Mouse (Mus musculus): ENCODE data around the gene Anxa6.
"Not testable (repeated sequence)": the region's sequence is repeated elsewhere in the genome, so short reads cannot be mapped to it uniquely, and the experiment has no call there.

The Anxa6 gene

DNA sequence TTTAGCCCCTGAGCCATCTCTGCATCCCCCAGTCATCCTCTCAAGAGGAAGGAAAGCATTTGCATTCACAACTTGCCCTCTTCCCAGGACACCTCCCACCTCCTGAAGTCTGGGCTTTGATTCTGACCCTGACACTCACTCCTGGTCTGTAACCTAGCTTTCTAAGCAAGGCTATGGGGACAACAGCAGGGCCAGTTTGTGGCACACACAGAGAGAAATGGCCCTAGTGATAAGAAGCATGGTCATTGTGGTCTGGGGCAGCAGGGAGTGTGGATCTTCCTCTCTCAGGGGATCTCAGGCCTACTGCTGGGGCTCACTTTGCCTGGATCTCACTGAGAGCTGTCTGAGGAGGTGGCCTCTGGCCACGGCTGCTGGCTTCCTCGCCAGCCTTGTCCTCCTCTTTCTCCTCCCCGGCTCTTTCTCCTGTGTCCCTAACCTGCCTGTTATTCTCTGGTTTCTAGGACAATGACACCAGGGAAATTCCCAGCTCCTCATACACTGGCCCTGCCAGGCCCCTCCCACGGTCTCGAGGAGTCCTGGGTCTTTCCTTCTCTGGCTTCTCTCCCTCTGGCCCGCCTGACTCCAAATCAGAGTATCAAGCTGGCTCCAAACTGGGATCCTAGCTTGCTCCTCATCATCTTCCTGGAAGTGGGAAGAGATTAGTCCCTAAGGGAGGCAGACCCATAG is 71.9 kb downstream of the Anxa6 start:
- no peak for DNase-seq (ENCODE audit: low spot score in 2 of 2)

DNA sequence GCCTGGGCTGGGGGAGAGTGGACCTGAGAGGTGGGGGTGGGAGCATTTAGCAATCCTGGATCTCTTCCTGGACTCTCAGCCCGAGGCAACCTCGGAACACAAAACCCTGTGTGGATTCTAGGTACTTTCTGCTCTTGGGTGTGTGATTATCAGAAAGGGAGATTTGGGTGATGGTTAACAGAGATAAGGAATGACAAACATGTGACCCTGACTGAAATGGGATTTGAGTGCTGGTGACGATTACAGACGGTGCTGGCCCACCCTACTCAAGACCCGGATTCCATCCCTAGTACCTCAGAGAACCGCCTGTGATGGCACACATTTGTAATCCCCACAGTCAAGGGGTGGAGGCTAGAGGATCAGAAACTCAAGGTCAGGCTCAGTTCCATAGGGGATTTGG is 73.0 kb downstream of the Anxa6 start:
- DNase-seq (ENCODE audit: low spot score in 2 of 2): no peak

- no peak for DNase-seq (ENCODE audit: low spot score in 2 of 2)
These were observed 74.6 kb downstream of the Anxa6 start for GRCm38 (mm10) chr11:54958571-54959073.

DNA sequence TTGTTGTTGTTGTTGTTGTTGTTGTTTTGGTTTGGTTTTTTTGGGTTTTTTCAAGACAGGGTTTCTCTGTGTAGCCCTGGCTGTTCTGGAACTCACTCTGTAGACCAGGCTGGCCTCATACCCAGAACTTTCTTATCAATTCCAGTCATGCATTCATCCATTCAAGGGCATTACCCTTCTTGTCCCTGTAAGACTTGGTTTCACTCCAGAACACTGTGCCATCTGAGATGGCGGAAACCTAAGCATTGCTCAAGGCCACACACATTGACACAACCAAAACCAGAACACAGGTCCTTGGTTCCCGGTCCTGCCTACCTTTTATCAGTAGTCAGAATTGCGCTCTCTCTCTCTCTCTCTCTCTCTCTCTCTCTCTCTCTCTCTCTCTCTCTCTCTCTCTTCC is 75.5 kb downstream of the Anxa6 start:
- not testable (repeated sequence) for DNase-seq (ENCODE audit: low spot score in 2 of 2)

- DNase-seq (ENCODE audit: low spot score in 2 of 2): no peak
These were observed 76.3 kb downstream of the Anxa6 start for GRCm38 (mm10) chr11:54956912-54957311.

DNA sequence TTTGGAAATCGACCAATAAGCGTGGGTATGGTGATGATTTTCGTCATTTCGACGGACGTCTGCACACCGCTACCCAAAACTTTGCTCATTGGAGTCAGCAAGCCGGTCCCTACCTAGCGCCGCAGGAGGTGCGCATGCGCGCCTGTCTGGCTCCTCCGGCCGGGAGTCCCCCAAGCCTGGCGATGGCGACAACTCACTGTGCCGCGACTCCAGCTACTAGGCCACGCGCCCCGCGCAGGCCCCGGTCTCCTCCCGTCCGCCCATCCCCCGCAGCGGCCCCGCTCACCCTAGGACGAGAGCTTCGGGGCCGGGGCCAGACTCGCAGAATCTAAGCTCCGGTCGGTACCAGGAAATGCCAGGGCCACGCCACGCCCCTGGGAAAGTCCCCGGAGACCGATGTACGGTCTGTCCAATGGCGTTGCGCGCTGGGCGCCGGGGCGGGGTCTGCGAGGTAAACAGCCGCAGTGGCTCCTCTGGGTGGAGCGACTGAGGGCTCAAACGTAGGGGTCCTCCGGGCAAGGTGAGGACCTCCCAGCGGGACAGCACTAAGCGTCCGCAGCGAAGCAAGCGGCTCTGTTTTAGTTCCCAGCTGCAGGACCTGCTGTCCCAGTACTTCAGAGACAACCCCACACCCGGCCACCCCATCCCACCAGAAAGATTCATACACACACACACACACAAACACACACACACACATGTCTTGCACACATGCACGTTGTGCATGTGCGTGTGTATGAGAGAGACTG is 77.3 kb downstream of the Anxa6 start:
- DNase-seq (ENCODE audit: low spot score in 2 of 2): peak; percentile 99

DNA sequence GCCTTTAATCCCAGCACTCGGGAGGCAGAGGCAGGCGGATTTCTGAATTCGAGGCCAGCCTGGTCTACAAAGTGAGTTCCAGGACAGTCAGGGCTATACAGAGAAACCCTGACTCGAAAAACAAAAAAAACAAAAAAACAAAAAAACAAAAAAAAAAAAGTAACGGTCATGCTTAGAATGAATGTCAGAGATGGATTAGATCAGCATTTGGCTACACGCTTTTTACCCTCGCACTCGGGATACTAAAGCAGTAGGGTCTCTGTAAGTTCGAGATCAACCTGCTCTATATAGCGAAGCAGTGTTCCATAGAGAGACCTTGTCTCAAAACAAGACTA is 77.9 kb downstream of the Anxa6 start:
- DNase-seq (ENCODE audit: low spot score in 2 of 2): not testable (repeated sequence)

- no peak for DNase-seq (ENCODE audit: low spot score in 2 of 2)
These were observed 78.5 kb downstream of the Anxa6 start for GRCm38 (mm10) chr11:54954716-54955115.

GRCm38 (mm10) chr11:54953993-54954446 is 79.2 kb downstream of the Anxa6 start:
- peak; percentile 39 to 45 for DNase-seq (ENCODE audit: low spot score in 2 of 2)

- no peak for DNase-seq (ENCODE audit: low spot score in 2 of 2)
These were observed 80.6 kb downstream of the Anxa6 start for GRCm38 (mm10) chr11:54952651-54953050.

DNA sequence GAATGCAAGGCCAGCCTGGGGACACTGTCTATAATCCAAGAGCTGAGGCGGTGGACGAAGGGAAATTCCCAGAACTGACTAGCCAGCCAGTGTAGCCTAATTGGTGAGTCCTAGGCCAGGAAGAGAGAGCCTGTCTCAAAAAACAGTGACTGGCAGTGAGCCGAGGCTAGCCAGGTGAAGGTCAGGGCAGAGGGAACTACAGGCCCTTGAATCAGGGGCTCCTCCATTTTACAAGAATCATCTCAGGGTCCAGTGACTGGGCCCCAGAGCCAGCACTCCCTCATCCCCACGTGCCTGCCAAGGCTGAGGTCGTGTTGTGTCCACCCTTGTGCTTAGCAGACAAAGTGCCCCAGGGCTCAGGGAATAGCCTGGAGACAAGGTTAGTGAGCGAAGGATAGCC is 82.6 kb downstream of the Anxa6 start:
- DNase-seq (ENCODE audit: low spot score in 2 of 2): no peak

GRCm38 (mm10) chr11:54949717-54950116 is 83.5 kb downstream of the Anxa6 start:
- DNase-seq (ENCODE audit: low spot score in 2 of 2): no peak

DNA sequence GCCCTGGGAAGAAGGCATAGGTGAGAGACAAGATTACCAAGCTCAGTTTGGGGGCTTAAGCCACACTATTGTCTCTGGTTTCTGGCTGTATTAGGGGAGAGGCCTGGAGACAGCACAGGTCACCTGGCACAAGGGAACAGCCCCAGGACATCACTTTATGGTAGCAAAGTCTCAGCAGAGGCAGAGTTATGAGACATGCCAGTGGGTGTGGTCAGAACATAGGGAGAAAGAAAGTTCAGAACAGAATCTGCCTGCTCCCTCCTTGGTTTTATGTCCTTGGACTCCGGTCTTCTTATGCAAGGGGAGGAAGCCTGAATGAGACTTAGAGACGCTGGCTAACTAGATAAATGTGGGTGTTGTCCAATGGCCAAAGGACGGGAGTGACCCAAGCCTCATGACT is 88.5 kb downstream of the Anxa6 start:
- no peak for DNase-seq (ENCODE audit: low spot score in 2 of 2)

GRCm38 (mm10) chr11:54940056-54940455 is 93.2 kb downstream of the Anxa6 start:
- peak in 1 of 2 experiments; percentile 10 for DNase-seq (ENCODE audit: low spot score in 2 of 2)

DNA sequence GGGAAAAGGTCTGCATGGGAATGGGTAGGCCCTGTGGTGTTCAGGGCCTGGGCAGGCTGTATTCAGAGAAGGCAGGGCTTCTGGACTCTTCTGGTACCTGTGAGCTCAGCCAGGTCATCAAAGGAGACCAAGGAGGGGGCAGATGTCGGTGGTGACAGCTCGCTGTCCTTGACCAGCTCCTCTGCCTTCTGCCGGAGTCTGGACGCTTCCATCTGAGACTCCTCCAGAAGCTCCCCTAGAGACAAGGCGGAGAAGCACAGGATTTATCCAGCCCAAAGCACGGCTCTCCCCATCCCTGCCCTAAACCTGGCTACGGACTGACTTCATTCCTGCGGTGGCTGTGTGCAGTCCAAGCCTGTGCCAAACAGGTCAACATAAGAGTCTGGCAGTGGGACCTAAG is 93.7 kb downstream of the Anxa6 start:
- no peak for DNase-seq (ENCODE audit: low spot score in 2 of 2)

DNA sequence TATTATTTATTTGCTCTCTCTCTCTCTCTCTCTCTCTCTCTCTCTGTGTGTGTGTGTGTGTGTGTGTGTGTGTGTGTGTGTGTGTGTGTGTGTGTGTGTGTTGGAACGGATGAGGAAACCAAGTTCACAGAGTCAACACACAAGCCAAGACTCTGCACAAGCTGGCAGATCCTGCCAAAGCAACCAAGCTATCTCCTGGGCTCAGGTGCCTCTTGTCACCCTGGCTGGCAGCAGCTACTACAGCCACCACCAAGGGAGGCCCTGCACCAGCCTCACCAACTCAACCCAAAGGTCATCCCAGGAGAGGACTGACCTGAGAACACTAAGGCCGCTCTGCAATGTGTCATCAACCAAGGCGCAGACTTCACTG is 96.5 kb downstream of the Anxa6 start:
- no peak for DNase-seq (ENCODE audit: low spot score in 2 of 2)

- DNase-seq (ENCODE audit: low spot score in 2 of 2): no peak
These were observed 97.0 kb downstream of the Anxa6 start for GRCm38 (mm10) chr11:54936035-54936770.

GRCm38 (mm10) chr11:54934198-54934597 is 99.0 kb downstream of the Anxa6 start:
- no peak for DNase-seq (ENCODE audit: low spot score in 2 of 2)

- DNase-seq (ENCODE audit: low spot score in 2 of 2): no peak
These were observed 100.7 kb downstream of the Anxa6 start for GRCm38 (mm10) chr11:54932540-54932939.

DNA sequence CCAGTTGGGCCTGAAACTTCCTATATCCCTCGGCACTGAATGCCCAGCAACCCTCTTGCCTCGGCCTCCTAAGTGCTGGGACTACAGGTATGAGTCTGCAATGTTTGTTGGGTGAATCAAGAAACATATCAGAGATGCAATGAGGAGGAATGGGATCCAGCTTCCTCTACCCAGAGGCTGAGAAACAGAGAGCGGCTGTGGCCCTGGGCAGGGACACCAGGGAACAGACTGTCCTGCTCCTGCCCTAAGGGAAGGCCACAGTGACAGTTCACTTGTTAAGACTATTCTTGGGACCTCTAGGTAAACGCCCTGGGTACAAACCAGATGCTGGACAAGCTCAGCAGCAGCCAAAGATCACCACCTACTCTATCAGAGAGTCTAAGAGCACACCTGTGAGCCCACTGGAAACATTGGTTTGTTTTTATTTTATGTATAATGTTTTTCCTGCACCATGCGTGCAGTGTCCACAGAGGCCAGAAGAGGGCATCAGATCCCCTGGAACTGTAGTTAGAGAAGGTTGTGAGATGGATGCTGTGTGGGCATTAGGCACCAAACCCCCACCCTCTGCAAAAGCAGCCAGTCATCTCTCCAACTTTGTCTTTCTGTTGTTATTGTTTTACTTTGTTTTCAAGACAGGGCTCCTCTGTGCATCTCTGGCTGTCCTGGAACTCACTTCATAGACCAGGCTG is 101.7 kb downstream of the Anxa6 start:
- DNase-seq (ENCODE audit: low spot score in 2 of 2): peak; percentile 42 to 51

DNA sequence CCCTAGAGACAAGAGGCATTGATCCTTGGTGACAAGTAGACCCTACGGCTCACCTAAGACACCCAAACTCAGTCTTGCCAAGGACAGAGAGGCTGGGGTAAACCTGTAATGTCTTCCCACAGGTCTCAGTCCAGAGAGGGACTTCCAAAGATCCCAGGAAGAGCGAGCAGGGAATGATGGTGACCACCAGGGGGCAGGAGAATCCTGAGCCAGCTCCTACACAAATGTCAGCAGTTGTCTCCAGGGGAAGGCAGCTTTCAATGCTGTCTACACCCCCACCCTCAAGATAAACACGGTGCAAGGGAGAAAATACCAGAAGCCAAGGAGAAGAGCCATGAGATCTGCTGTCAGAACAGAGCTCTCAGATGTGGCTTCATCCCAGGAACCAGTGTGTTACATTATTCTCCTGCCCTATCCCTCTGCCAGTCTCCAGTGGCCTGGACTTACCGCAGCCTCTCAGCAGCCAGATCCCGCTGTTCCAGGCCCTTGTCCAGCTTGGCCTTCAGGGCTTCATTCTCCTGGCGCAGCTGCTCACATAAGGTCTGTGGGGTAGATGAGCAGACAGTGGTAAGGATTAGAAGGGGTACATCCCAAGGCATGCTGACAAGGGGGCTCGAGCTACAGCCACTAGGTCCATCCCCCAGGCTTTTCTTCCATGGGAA is 102.8 kb downstream of the Anxa6 start:
- DNase-seq (ENCODE audit: low spot score in 2 of 2): peak; percentile 38 to 58

Data from frontal cortex, postnatal 36 days (tissue).